Mouse (Mus musculus): ENCODE data around the gene Moap1. TPM values are rescaled to one million over a fixed set of nuclear protein-coding genes. Genes with fewer than 3 reads are reported as not detected.

Moap1 gene
- polyA plus RNA-seq, 1 experiment, result 11.0 TPM

GRCm38 (mm10) chr12:102695369-102696239 lies 47.9 kb downstream of the Moap1 start:
- Histone ChIP-seq H3K27ac (ENCODE audit: insufficient read depth, low read length) (no peak overlapping the region), H3K4me1 (ENCODE audit: control insufficient read depth, insufficient read depth, low read length) (peaks cover 23% of the 10 kb centered on the region), H3K4me3 (ENCODE audit: insufficient read depth, low read length) (no peak overlapping the region)
- TF ChIP-seq CTCF (IDR thresholded peaks at IDR 0.05; ENCODE audit: extremely low read depth, insufficient read depth, low read length) (no peak), POLR2A (IDR thresholded peaks at IDR 0.05; ENCODE audit: extremely low read depth, insufficient read depth, low read length) (no peak)

Other genes starting within 250 kb of the Moap1 start
- gene Chga, start 188.7 kb downstream of the Moap1 start, polyA plus RNA-seq (2012; rRNA removed), result 121 and 134 TPM in 2 replicates
- 42.6 and 42.7 TPM in 2 replicates for gene Itpk1, start 38.7 kb downstream of the Moap1 start, polyA plus RNA-seq (2012; rRNA removed)
- 3.9 and 4.0 TPM in 2 replicates for gene Tmem251, start 101 bp upstream of the Moap1 start, polyA plus RNA-seq (2012; rRNA removed)
- gene Gm28051, start 14.1 kb upstream of the Moap1 start, polyA plus RNA-seq (2012; rRNA removed), result not detected in 2 replicates
- 10.8 and 11.2 TPM in 2 replicates for gene Gon7, start 14.1 kb upstream of the Moap1 start, polyA plus RNA-seq (2012; rRNA removed)
- 31.7 and 33.6 TPM in 2 replicates for gene Ubr7, start 14.3 kb upstream of the Moap1 start, polyA plus RNA-seq (2012; rRNA removed)
- 29.1 and 29.2 TPM in 2 replicates for gene Gm20604, start 15.0 kb upstream of the Moap1 start, polyA plus RNA-seq (2012; rRNA removed)
- gene Btbd7, start 134.8 kb upstream of the Moap1 start, polyA plus RNA-seq (2012; rRNA removed), result 12.3 and 12.4 TPM in 2 replicates
- not detected in 2 replicates for gene Cox8c, start 155.7 kb upstream of the Moap1 start, polyA plus RNA-seq (2012; rRNA removed)
- 39.9 and 40.3 TPM in 2 replicates for gene Unc79, start 205.2 kb upstream of the Moap1 start, polyA plus RNA-seq (2012; rRNA removed)

Measured in cortical plate, adult 2 months (tissue).